Mouse (Mus musculus) bone marrow macrophage, adult 2 months (primary cell): ENCODE data around the gene Pcsk2.

Source experiments
- CTCF ChIP-seq: IDR thresholded peaks from 2 replicates; pipeline ENCODE4 v1.5.1; 2012; ENCODE audit warnings: low read depth, mild to moderate bottlenecking, low read length, moderate library complexity
- POLR2A ChIP-seq: IDR thresholded peaks from 2 replicates; pipeline ENCODE4 v1.6.1; 2012; ENCODE audit warnings: mild to moderate bottlenecking, low read depth, low read length, borderline replicate concordance

DNA sequence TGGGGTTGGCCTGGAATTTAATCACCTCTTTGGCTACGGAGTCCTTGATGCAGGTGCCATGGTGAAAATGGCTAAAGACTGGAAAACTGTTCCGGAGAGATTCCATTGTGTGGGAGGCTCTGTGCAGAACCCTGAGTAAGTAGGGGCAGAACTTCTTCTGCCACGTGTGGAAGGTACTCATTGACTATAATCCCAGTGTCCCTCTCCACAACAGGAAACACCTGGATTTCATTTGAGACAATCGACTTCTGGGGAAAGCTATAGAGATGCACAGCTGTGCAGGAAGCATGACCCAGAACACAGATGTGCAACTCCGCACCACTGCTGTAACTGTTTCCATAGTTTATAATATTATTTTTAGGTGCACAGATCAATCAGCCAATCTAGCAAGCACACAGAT, 255.1 kb downstream of the Pcsk2 start:
- no peak for TF ChIP-seq POLR2A
- no peak for TF ChIP-seq CTCF
